Mouse (Mus musculus) olfactory bulb, adult 2 months (tissue): Measurements from ENCODE around the gene Nwd1.

Source experiments
- CTCF ChIP-seq: fragments of 200-500 bp; IDR thresholded peaks from 2 replicates; pipeline ENCODE4 v1.5.1; 2012; ENCODE audit warnings: low read depth, mild to moderate bottlenecking, low read length, moderate library complexity; ENCODE audit not compliant: insufficient read depth
- POLR2A ChIP-seq: fragments of 200-500 bp; IDR thresholded peaks from 2 replicates; pipeline ENCODE4 v1.6.1; 2012; ENCODE audit warnings: mild to moderate bottlenecking, low read depth, low read length, moderate library complexity; ENCODE audit not compliant: insufficient read depth

DNA sequence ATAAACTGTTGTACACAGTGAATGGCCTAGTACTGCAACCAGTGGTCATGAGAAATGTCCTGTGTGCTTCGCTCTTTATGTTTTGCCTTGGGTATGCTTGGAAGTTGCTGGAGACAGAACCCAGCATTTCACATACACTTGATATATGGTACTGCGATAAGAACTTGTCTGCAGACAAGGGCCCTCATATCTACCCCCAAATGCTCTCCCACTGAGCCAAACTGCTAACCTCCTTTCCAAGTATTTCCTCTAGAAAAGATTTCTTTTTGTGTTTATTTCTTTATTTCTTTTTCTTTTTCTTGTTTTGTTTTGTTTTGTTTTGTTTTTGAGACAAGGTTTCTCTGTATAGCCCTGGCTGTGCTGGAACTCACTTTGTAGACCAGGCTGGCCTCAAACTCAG lies 4.2 kb downstream of the Nwd1 start:
- TF ChIP-seq POLR2A: no peak
- TF ChIP-seq CTCF: no peak
